Mouse (Mus musculus): ENCODE results near the gene Rps3a1. TPM values are rescaled to one million over a fixed set of nuclear protein-coding genes. Genes with fewer than 3 reads are reported as not detected.

The Rps3a1 gene
- polyA plus RNA-seq, 1 experiment from 2014 or later: 1,473 TPM

GRCm38 (mm10) chr3:86135886-86136563, 6.5 kb downstream of the Rps3a1 start:
- 70% methylated on average over 6 of the region's 6 CpGs for WGBS
- no peak for TF ChIP-seq CTCF (IDR thresholded peaks at IDR 0.05; ENCODE audit: low read depth)
- H3K9ac ChIP-seq: no peak overlapping the region
- peak; percentile 13; the same call in 1 of the 2 replicates for ATAC-seq (ENCODE audit: insufficient read depth)
- no peaks in the 10 kb centered on the region for H3K9me3 ChIP-seq (ENCODE audit: low read depth, low read length)
- DNase-seq: no peak
- H3K4me3 ChIP-seq (ENCODE audit: low read depth, low read length): no peak overlapping the region
- no peak overlapping the region for H3K4me2 ChIP-seq
- no peaks in the 10 kb centered on the region for H3K27me3 ChIP-seq (ENCODE audit: insufficient read depth, low read length)
- H3K27ac ChIP-seq (ENCODE audit: low read depth): no peak overlapping the region
- H3K4me1 ChIP-seq (ENCODE audit: insufficient read depth): no peaks in the 10 kb centered on the region
- H3K36me3 ChIP-seq (ENCODE audit: insufficient read depth): peaks cover 64% of the 10 kb centered on the region

GRCm38 (mm10) chr3:86134939-86135638, 7.4 kb downstream of the Rps3a1 start:
- Histone ChIP-seq H3K4me2 (no peak overlapping the region), H3K27ac (ENCODE audit: low read depth) (no peak overlapping the region), H3K9me3 (ENCODE audit: low read depth, low read length) (no peaks in the 10 kb centered on the region), H3K4me1 (ENCODE audit: insufficient read depth) (no peaks in the 10 kb centered on the region), H3K4me3 (ENCODE audit: low read depth, low read length) (no peak overlapping the region), H3K27me3 (ENCODE audit: insufficient read depth, low read length) (no peaks in the 10 kb centered on the region), H3K36me3 (ENCODE audit: insufficient read depth) (peaks cover 54% of the 10 kb centered on the region), H3K9ac (no peak overlapping the region)
- whole genome bisulfite sequencing: 82% methylated on average over 6 of the region's 6 CpGs
- TF ChIP-seq CTCF (IDR thresholded peaks at IDR 0.05; ENCODE audit: low read depth): no peak
- ATAC-seq (ENCODE audit: insufficient read depth) (0 out of 2 replicates have a peak, but pooled peaks have one; percentile 19), DNase-seq (no peak)

- ATAC-seq (ENCODE audit: insufficient read depth): no peak
- DNase-seq: peak; percentile 85
- Histone ChIP-seq H3K9ac (no peak overlapping the region), H3K4me1 (ENCODE audit: insufficient read depth) (no peaks in the 10 kb centered on the region), H3K4me2 (no peak overlapping the region), H3K9me3 (ENCODE audit: low read depth, low read length) (no peaks in the 10 kb centered on the region), H3K36me3 (ENCODE audit: insufficient read depth) (peaks cover 32% of the 10 kb centered on the region), H3K4me3 (ENCODE audit: low read depth, low read length) (no peak overlapping the region), H3K27ac (ENCODE audit: low read depth) (no peak overlapping the region), H3K27me3 (ENCODE audit: insufficient read depth, low read length) (no peaks in the 10 kb centered on the region)
- peak; percentile 83 for TF ChIP-seq CTCF (IDR thresholded peaks at IDR 0.05; ENCODE audit: low read depth)
- 10% methylated on average over 6 of the region's 6 CpGs for WGBS
Measured at GRCm38 (mm10) chr3:86129757-86130156, 12.7 kb downstream of the Rps3a1 start.

GRCm38 (mm10) chr3:86123251-86123746, 19.2 kb downstream of the Rps3a1 start:
- H3K4me1 ChIP-seq (ENCODE audit: insufficient read depth): no peaks in the 10 kb centered on the region
- ATAC-seq (ENCODE audit: insufficient read depth) (no peak), DNase-seq (no peak)
- no peaks in the 10 kb centered on the region for H3K27me3 ChIP-seq (ENCODE audit: insufficient read depth, low read length)
- no peak overlapping the region for H3K27ac ChIP-seq (ENCODE audit: low read depth)
- peaks cover 51% of the 10 kb centered on the region for H3K36me3 ChIP-seq (ENCODE audit: insufficient read depth)
- H3K4me3 ChIP-seq (ENCODE audit: low read depth, low read length): no peak overlapping the region
- no peak for TF ChIP-seq CTCF (IDR thresholded peaks at IDR 0.05; ENCODE audit: low read depth)
- H3K9ac ChIP-seq: no peak overlapping the region
- H3K4me2 ChIP-seq: no peak overlapping the region
- 46% methylated on average over 8 of the region's 8 CpGs for WGBS
- no peaks in the 10 kb centered on the region for H3K9me3 ChIP-seq (ENCODE audit: low read depth, low read length)

GRCm38 (mm10) chr3:86122156-86122555, 20.3 kb downstream of the Rps3a1 start:
- Histone ChIP-seq H3K9me3 (ENCODE audit: low read depth, low read length) (no peaks in the 10 kb centered on the region), H3K4me2 (no peak overlapping the region), H3K4me3 (ENCODE audit: low read depth, low read length) (no peak overlapping the region), H3K9ac (no peak overlapping the region), H3K27me3 (ENCODE audit: insufficient read depth, low read length) (no peaks in the 10 kb centered on the region), H3K36me3 (ENCODE audit: insufficient read depth) (peaks cover 42% of the 10 kb centered on the region), H3K4me1 (ENCODE audit: insufficient read depth) (no peaks in the 10 kb centered on the region), H3K27ac (ENCODE audit: low read depth) (no peak overlapping the region)
- DNase-seq (no peak), ATAC-seq (ENCODE audit: insufficient read depth) (no peak)
- 0 out of 2 replicates have a peak, but pooled peaks have one; percentile 1 for TF ChIP-seq CTCF (IDR thresholded peaks at IDR 0.05; ENCODE audit: low read depth)

- WGBS: 65% methylated on average over 16 of the region's 16 CpGs
- peaks cover 39% of the 10 kb centered on the region for H3K36me3 ChIP-seq (ENCODE audit: insufficient read depth)
- DNase-seq (no peak), ATAC-seq (ENCODE audit: insufficient read depth) (no peak)
- H3K9me3 ChIP-seq (ENCODE audit: low read depth, low read length): no peaks in the 10 kb centered on the region; the same call in 1 of the 2 replicates
- H3K27ac ChIP-seq (ENCODE audit: low read depth): no peak overlapping the region
- no peaks in the 10 kb centered on the region for H3K27me3 ChIP-seq (ENCODE audit: insufficient read depth, low read length)
- no peak overlapping the region for H3K4me2 ChIP-seq
- TF ChIP-seq CTCF (IDR thresholded peaks at IDR 0.05; ENCODE audit: low read depth): no peak
- H3K9ac ChIP-seq: no peak overlapping the region
- H3K4me1 ChIP-seq (ENCODE audit: insufficient read depth): no peaks in the 10 kb centered on the region
- no peak overlapping the region for H3K4me3 ChIP-seq (ENCODE audit: low read depth, low read length)
Measured at GRCm38 (mm10) chr3:86119237-86119932, 23.1 kb downstream of the Rps3a1 start.

GRCm38 (mm10) chr3:86116951-86117350, 25.6 kb downstream of the Rps3a1 start:
- WGBS: 85% methylated on average over 4 of the region's 4 CpGs
- peaks cover 29% of the 10 kb centered on the region for H3K36me3 ChIP-seq (ENCODE audit: insufficient read depth)
- no peaks in the 10 kb centered on the region for H3K27me3 ChIP-seq (ENCODE audit: insufficient read depth, low read length)
- no peaks in the 10 kb centered on the region; the same call in 1 of the 2 replicates for H3K9me3 ChIP-seq (ENCODE audit: low read depth, low read length)
- ATAC-seq (ENCODE audit: insufficient read depth) (no peak), DNase-seq (no peak)
- no peak overlapping the region for H3K4me3 ChIP-seq (ENCODE audit: low read depth, low read length)
- H3K4me2 ChIP-seq: no peak overlapping the region
- TF ChIP-seq CTCF (IDR thresholded peaks at IDR 0.05; ENCODE audit: low read depth): peak; percentile 57
- H3K9ac ChIP-seq: no peak overlapping the region
- H3K27ac ChIP-seq (ENCODE audit: low read depth): no peak overlapping the region
- no peaks in the 10 kb centered on the region for H3K4me1 ChIP-seq (ENCODE audit: insufficient read depth)
